Mouse (Mus musculus): ENCODE results near the gene Bicdl1.

Gene Bicdl1

GRCm38 (mm10) chr5:115622686-115623085 lies 108.7 kb downstream of the Bicdl1 start:
- no peak for DNase-seq

- DNase-seq: no peak
Measured at GRCm38 (mm10) chr5:115619690-115620089, 111.7 kb downstream of the Bicdl1 start.

DNA sequence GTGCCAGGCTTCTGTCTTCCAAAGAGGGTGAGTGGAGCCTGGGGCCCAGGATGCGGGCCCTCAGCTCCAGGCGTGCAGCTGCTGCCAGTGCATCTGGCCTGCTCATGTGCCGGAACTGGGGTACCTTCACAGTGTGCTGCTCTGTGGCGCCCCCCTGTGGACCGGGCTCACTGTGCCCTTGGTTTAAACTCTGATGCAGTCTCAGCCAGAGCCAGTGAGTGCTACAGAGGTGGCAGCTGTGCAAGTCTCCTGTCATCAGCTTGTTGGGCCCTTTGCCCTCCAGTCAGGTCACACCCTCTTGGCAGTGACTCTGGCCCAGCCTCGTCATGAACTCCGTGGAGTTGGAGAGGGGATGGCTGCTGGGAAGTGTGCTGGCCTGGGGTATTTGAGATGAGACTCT lies 116.5 kb downstream of the Bicdl1 start:
- DNase-seq: peak; percentile 57

GRCm38 (mm10) chr5:115613332-115613731 lies 118.1 kb downstream of the Bicdl1 start:
- DNase-seq: no peak

DNA sequence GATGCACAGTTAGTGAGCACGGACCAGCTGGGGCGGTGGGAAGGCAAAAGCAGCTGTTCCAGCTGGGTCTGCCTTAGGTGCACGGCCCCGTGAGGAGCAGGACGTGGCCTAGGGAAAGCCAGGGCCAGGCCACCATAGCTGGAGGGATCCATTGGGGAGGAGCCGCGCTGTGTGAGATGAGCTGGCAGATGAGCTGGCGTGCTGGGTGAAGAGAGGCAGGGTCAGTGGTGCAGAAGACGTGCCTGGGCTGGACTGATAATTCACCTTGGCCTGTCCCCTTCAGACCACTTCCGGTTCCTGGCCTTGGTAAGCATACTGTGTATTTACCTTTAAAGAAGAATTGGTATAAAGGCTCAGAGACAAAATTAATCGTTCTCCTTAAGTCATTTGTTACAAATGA lies 119.9 kb downstream of the Bicdl1 start:
- no peak for DNase-seq

DNA sequence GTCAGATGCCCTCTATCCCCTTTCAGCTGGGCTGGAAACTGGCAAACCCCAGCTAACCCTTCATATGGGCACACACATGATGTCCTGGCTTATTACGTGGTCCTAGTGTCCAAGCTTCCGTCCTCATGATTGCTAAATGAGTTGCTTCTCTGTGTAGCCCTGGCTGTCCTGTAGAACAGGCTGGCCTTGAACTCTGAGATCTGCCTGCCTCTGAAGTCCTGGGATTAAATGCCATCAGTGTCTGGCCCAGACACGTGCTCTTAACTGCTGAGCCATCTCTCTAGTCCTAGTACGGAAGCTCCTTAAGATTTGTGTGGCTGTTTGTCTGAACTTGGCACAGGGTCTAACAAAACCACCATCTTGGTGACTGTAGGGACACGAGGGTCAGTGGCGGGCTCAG lies 127.9 kb downstream of the Bicdl1 start:
- no peak for DNase-seq
